28 mouse cellular contexts compared by ENCODE assay signal in the genomic region with DNA sequence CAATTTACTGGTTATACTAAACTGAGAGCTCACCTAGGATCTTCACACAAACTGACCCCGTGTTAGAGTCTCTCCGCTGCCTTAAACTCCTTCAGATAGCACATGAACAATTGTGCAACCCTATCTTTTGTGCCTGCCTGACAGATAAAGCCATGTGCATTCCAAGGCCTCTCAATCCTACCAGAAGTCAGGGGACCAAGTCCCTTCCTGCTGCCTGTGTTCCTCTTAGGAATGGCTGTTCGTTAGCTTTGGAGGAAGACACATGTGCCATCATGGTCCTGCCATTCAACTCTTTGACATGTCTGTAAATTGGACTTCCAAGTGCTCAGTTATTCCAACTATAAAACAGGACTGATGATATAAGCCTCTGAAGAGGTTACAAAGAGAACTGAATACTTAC.
"Had no signal": no experiment of that assay in that cellular context is flagged by ENCODE, and none has a peak within 500 bp of the region (broad histone marks: within the 10 kb centered on the region; RNA-seq: fewer than 3 reads in every experiment).

No protein-coding gene starts in this region.

- H3K27me3 ChIP-seq: heart, embryonic 13.5 days; heart, embryonic 15.5 days; hindbrain, embryonic 12.5 days; intestine, embryonic 15.5 days; limb, embryonic 12.5 days; liver, embryonic 13.5 days had no signal

- H3K36me3 ChIP-seq: heart, embryonic 13.5 days; heart, embryonic 15.5 days; hindbrain, embryonic 10.5 days; hindbrain, embryonic 12.5 days; intestine, embryonic 15.5 days; limb, embryonic 10.5 days; limb, embryonic 12.5 days; liver, embryonic 13.5 days had no signal

- H3K4me1 ChIP-seq: heart, embryonic 13.5 days; heart, embryonic 15.5 days; hindbrain, embryonic 10.5 days; hindbrain, embryonic 12.5 days; intestine, embryonic 15.5 days; limb, embryonic 10.5 days; limb, embryonic 12.5 days; liver, embryonic 13.5 days had no signal

- DNase-seq: gastrocnemius, adult 2 months; gastrocnemius, postnatal 10 days; gastrocnemius, postnatal 25 days; heart, adult 2 months; heart, postnatal 14 days; heart, postnatal 4 days; kidney, adult 18-20 months; kidney, adult 8-10 months; kidney, postnatal 10 days; kidney, postnatal 25 days; kidney, postnatal 4 days; liver; liver, embryonic 13.5 days had no signal

- H3K27ac ChIP-seq: gastrocnemius, adult 2 months; heart, adult 2 months; heart, embryonic 13.5 days; heart, embryonic 15.5 days; hindbrain, embryonic 10.5 days; hindbrain, embryonic 12.5 days; hindbrain, embryonic 14.5 days; intestine, embryonic 15.5 days; layer of hippocampus, adult 2 months; left cerebral cortex, adult 2 months; limb, embryonic 10.5 days; limb, embryonic 12.5 days; liver, embryonic 13.5 days had no signal

- ATAC-seq: hindbrain, embryonic 16.5 days; inflammation-experienced regulatory T-cells, adult 6 months; intestine, embryonic 15.5 days; intestine, postnatal 0 days had no signal

- H3K9ac ChIP-seq: heart, embryonic 13.5 days; heart, embryonic 15.5 days; hindbrain, embryonic 12.5 days; hindbrain, embryonic 14.5 days; intestine, embryonic 15.5 days; limb, embryonic 12.5 days; liver, embryonic 13.5 days had no signal

- H3K9me3 ChIP-seq: heart, embryonic 13.5 days; heart, embryonic 15.5 days; hindbrain, embryonic 10.5 days; hindbrain, embryonic 12.5 days; intestine, embryonic 15.5 days; limb, embryonic 10.5 days; limb, embryonic 12.5 days; liver, embryonic 13.5 days had no signal

- H3K4me2 ChIP-seq: heart, embryonic 11.5 days; heart, embryonic 13.5 days; heart, embryonic 15.5 days; hindbrain, embryonic 12.5 days; hindbrain, embryonic 14.5 days; intestine, embryonic 15.5 days; limb, embryonic 12.5 days; liver, embryonic 11.5 days; liver, embryonic 13.5 days had no signal

- H3K4me3 ChIP-seq: gastrocnemius, adult 2 months; heart, adult 2 months; heart, embryonic 13.5 days; heart, embryonic 15.5 days; hindbrain, embryonic 10.5 days; hindbrain, embryonic 12.5 days; intestine, embryonic 15.5 days; layer of hippocampus, adult 2 months; left cerebral cortex, adult 2 months; limb, embryonic 10.5 days; limb, embryonic 12.5 days; liver, embryonic 13.5 days had no signal
